Mouse (Mus musculus) embryonic facial prominence, embryonic 12.5 days (tissue): ENCODE measurements around the gene Gpbar1. TPM values are rescaled to one million over a fixed set of nuclear protein-coding genes. Genes with fewer than 3 reads are reported as not detected.

Experiments used
- ATAC-seq: fragments of 200-750 bp; cut with Nextera tagmentation; 2 replicates; pipeline ENCODE4 v1.8.0; 2017; ENCODE audit not compliant: insufficient number of reproducible peaks, insufficient read depth, low FRiP score, low TSS enrichment
- H3K27ac ChIP-seq: fragments of 300-500 bp; sonication (generic); 2 replicates; pipeline ENCODE4 v1.5.1; 2016; ENCODE audit warnings: mild to moderate bottlenecking
- H3K27me3 ChIP-seq: fragments of 300-500 bp; sonication (generic); 2 replicates; pipeline ENCODE4 v1.6.1; 2016; ENCODE audit warnings: mild to moderate bottlenecking, moderate library complexity
- H3K36me3 ChIP-seq: fragments of 300-500 bp; sonication (generic); 2 replicates; pipeline ENCODE4 v1.6.1; 2016; ENCODE audit warnings: mild to moderate bottlenecking
- H3K4me1 ChIP-seq: fragments of 300-500 bp; sonication (generic); 2 replicates; pipeline ENCODE4 v1.6.1; 2016
- H3K4me2 ChIP-seq: fragments of 300-500 bp; sonication (generic); replicated peaks from 2 replicates; pipeline ENCODE4 v1.6.1; 2016; ENCODE audit warnings: mild to moderate bottlenecking, moderate library complexity
- H3K4me3 ChIP-seq: fragments of 300-500 bp; sonication (generic); 2 replicates; pipeline ENCODE4 v1.5.1; 2016; ENCODE audit warnings: mild to moderate bottlenecking
- H3K9ac ChIP-seq: fragments of 300-500 bp; sonication (generic); 2 replicates; pipeline ENCODE4 v1.6.1; 2016; ENCODE audit warnings: mild to moderate bottlenecking, moderate library complexity
- H3K9me3 ChIP-seq: fragments of 300-500 bp; sonication (generic); 2 replicates; pipeline ENCODE4 v1.6.1; 2016; ENCODE audit warnings: mild to moderate bottlenecking, moderate library complexity
- WGBS: fragments of 180-500 bp; shearing (Covaris S2); methylation state at CpG from one replicate; pipeline ENCODE4 v1.1.7; 2016; 5-methylcytosine and 5-hydroxymethylcytosine counted together
- polyA plus RNA-seq: library from polyadenylated mRNA; unstranded; fragments of >200 nt; fragmentation: Nextera tagmentation; extraction: Ambion mirVana; gene quantifications from 2 replicates; pipeline ENCODE4 v1.2.1, GENCODE M21; 2016

Gene Gpbar1
- polyA plus RNA-seq, 1 experiment from 2014 or later: not detected

DNA sequence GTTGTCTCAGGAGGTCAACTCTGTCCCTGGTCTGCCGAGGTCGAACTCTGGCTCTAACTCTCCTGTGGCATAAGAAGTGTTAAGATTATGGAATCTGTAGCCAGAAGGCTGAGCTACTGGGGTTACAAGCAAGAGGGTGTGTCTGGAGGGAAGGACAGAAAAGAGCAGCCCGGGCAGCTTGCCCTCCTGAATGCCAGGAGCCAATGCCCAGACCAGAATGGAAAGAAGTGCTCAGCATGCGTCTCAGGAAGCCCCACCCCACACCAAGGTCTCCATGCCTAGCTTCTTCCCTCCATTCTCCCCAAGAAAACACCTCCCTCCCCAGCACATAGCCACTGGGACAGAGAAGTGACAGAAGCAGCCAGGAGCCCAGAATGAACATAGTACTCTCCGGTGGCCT, 20.6 kb downstream of the Gpbar1 start:
- Histone ChIP-seq H3K27me3 (no peaks in the 10 kb centered on the region), H3K4me3 (no peak overlapping the region), H3K36me3 (no peaks in the 10 kb centered on the region), H3K4me1 (peaks cover 30% of the 10 kb centered on the region), H3K4me2 (no peak overlapping the region), H3K27ac (no peak overlapping the region), H3K9me3 (no peaks in the 10 kb centered on the region), H3K9ac (no peak overlapping the region)
- 77% methylated on average over 5 of the region's 5 CpGs for WGBS
- ATAC-seq: no peak

- Histone ChIP-seq H3K27me3 (no peaks in the 10 kb centered on the region), H3K4me2 (no peak overlapping the region), H3K9me3 (no peaks in the 10 kb centered on the region), H3K9ac (no peak overlapping the region), H3K4me3 (no peak overlapping the region), H3K4me1 (peaks cover 20% of the 10 kb centered on the region), H3K36me3 (no peaks in the 10 kb centered on the region), H3K27ac (no peak overlapping the region)
- no peak for ATAC-seq
- WGBS: 87% methylated on average over 6 of the region's 6 CpGs
Observed at GRCm38 (mm10) chr1:74300347-74301110, 22.2 kb downstream of the Gpbar1 start.

DNA sequence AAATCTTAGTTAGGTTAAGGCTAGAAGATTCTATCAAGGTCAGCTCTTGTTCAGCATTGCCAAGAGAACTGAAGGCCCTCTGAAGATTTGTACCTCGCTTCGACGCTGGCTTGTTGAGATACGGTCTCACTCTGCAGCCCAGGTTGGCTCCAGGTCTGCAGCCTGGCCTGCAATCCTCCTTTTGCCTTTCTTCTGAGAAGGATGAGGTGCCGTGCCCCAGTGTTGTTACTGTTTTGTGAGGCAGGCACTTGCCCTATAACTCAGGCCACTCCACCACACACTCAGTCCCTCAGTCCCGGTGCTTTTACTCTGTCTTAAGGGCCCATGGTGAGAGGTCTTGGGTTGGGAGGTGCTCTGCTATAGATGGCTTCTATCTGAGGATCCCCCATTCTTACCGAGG, 23.9 kb downstream of the Gpbar1 start:
- ATAC-seq: no peak
- no peak overlapping the region for H3K4me2 ChIP-seq
- H3K4me3 ChIP-seq: no peak overlapping the region

GRCm38 (mm10) chr1:74302835-74303234, 24.5 kb downstream of the Gpbar1 start:
- Histone ChIP-seq H3K4me3 (no peak overlapping the region), H3K27ac (no peak overlapping the region)
- 74% methylated on average over 2 of the region's 2 CpGs for WGBS

More for the DNA sequence above, 23.9 kb downstream of the Gpbar1 start:
- H3K4me1 ChIP-seq: peaks cover 5% of the 10 kb centered on the region; the same call in 1 of the 2 replicates
- H3K27me3 ChIP-seq: no peaks in the 10 kb centered on the region
- no peaks in the 10 kb centered on the region for H3K9me3 ChIP-seq
- H3K36me3 ChIP-seq: no peaks in the 10 kb centered on the region
- H3K9ac ChIP-seq: no peak overlapping the region
- H3K27ac ChIP-seq: no peak overlapping the region
- WGBS: 90% methylated on average over 7 of the region's 7 CpGs

DNA sequence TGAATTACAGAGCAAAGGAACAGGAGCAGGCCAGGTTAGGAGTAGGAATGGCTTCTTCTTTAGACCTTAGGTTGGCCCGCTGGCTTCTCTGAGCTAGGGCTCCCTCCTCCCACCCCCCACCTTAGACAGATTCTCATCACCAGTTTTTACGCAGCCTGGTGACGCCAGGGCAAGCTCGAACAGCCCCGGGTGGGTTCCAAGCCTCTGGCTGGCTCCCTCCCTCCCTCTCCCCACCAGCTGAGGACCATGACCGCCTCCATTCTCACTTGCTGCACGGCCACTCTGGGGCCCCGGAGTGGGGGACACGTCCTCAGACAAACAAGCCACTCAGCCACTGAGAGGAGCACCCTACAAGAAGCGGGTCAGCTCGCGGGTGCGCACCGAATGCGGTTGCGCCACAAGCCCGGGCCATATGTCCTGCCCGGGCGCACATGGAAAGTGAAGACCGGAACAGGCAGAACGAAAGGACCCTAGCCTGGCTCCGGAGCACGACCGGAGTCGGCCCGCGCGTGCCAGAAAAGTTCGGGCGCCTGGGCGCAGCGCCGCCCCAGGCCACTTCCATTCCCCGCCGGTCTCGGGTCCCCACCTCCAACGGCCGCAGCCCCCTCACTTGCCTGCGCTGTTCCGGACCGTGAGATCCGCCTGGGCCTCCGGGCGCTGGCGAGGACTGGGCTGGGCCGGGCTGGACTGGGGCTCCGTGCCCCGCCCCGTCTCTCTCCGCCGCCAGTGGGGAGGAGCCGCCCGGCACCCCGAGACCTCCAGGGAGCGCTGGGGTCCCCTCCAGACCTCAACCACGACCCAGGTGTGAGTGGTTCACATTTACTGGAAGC, 25.4 kb downstream of the Gpbar1 start:
- Histone ChIP-seq H3K27me3 (no peaks in the 10 kb centered on the region), H3K27ac (peak overlapping the region; percentile 68), H3K9ac (peak overlapping the region; percentile 70), H3K4me1 (peaks cover 4% of the 10 kb centered on the region; the same call in 1 of the 2 replicates), H3K4me3 (peak overlapping the region; percentile 61), H3K9me3 (no peaks in the 10 kb centered on the region), H3K36me3 (no peaks in the 10 kb centered on the region), H3K4me2 (peak overlapping the region; percentile 85)
- ATAC-seq: peak; percentile 78
- under 1% methylated on average over 56 of the region's 56 CpGs for WGBS

More at GRCm38 (mm10) chr1:74302835-74303234, 24.5 kb downstream of the Gpbar1 start:
- no peak overlapping the region for H3K9ac ChIP-seq
- H3K9me3 ChIP-seq: no peaks in the 10 kb centered on the region
- no peaks in the 10 kb centered on the region for H3K36me3 ChIP-seq
- H3K4me1 ChIP-seq: peaks cover 4% of the 10 kb centered on the region; the same call in 1 of the 2 replicates
- H3K27me3 ChIP-seq: no peaks in the 10 kb centered on the region
- no peak for ATAC-seq
- peak overlapping the region; percentile 85; the same call in 1 of the 2 replicates for H3K4me2 ChIP-seq

DNA sequence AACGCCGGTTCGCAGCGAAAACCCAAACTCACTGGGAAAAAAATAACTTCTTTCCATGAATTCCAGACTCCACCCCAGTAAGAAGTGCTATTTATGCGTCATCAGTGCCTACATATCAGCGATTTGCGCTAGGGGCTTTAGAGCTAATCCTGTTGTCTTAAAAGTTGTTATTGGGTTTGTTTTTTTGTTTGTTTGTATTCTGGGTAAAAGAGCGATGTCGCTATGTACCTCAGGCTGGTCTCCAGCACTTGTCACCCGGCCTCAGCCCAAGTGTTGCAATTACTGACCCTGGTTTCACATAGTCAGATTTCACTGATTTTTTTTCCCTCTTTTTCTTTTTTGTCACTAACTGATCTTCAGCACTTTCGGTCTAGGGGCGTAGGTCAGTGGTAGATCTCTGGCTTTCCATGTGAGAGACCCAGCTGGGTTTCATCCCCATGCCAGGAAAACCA, 26.0 kb downstream of the Gpbar1 start:
- no peaks in the 10 kb centered on the region for H3K27me3 ChIP-seq
- H3K9ac ChIP-seq: peak overlapping the region; percentile 70
- peaks cover 4% of the 10 kb centered on the region; the same call in 1 of the 2 replicates for H3K4me1 ChIP-seq
- H3K4me3 ChIP-seq: peak overlapping the region; percentile 61
- H3K9me3 ChIP-seq: no peaks in the 10 kb centered on the region
- peak overlapping the region; percentile 85 for H3K4me2 ChIP-seq
- 4% methylated on average over 12 of the region's 12 CpGs for WGBS
- ATAC-seq: no peak
- no peaks in the 10 kb centered on the region for H3K36me3 ChIP-seq
- H3K27ac ChIP-seq: no peak overlapping the region; the same call in 1 of the 2 replicates

- ATAC-seq: no peak
Observed at GRCm38 (mm10) chr1:74304946-74305345, 26.6 kb downstream of the Gpbar1 start.

GRCm38 (mm10) chr1:74305522-74305921, 27.2 kb downstream of the Gpbar1 start, which contains the start of gene Tmbim1:
Gene Tmbim1, minus strand, starts transcription at chr1:74305622.
- 58% methylated on average over 2 of the region's 2 CpGs for WGBS
- Histone ChIP-seq H3K4me1 (peaks cover 4% of the 10 kb centered on the region; the same call in 1 of the 2 replicates), H3K4me2 (peak within 1 kb of the TSS; percentile 85), H3K27ac (no peak within 1 kb of the TSS), H3K36me3 (no peaks in the 10 kb centered on the region), H3K4me3 (peak within 1 kb of the TSS; percentile 61), H3K27me3 (no peaks in the 10 kb centered on the region), H3K9me3 (no peaks in the 10 kb centered on the region), H3K9ac (no peak within 1 kb of the TSS)
- ATAC-seq: no peak

More at GRCm38 (mm10) chr1:74304946-74305345, 26.6 kb downstream of the Gpbar1 start:
- no peaks in the 10 kb centered on the region for H3K9me3 ChIP-seq
- 64% methylated on average over 4 of the region's 4 CpGs for WGBS
- H3K27ac ChIP-seq: no peak overlapping the region
- H3K9ac ChIP-seq: no peak overlapping the region
- no peaks in the 10 kb centered on the region for H3K27me3 ChIP-seq
- no peaks in the 10 kb centered on the region for H3K36me3 ChIP-seq
- no peak overlapping the region for H3K4me2 ChIP-seq
- no peak overlapping the region for H3K4me3 ChIP-seq
- H3K4me1 ChIP-seq: peaks cover 4% of the 10 kb centered on the region; the same call in 1 of the 2 replicates

GRCm38 (mm10) chr1:74307146-74307545, 28.8 kb downstream of the Gpbar1 start:
- H3K27me3 ChIP-seq: no peaks in the 10 kb centered on the region
- H3K4me1 ChIP-seq: peaks cover 4% of the 10 kb centered on the region; the same call in 1 of the 2 replicates
- 77% methylated on average over 1 of the region's 1 CpGs for WGBS
- H3K27ac ChIP-seq: no peak overlapping the region
- H3K9me3 ChIP-seq: no peaks in the 10 kb centered on the region
- no peak overlapping the region for H3K9ac ChIP-seq
- H3K4me2 ChIP-seq: no peak overlapping the region
- H3K36me3 ChIP-seq: no peaks in the 10 kb centered on the region
- H3K4me3 ChIP-seq: no peak overlapping the region
- no peak for ATAC-seq

GRCm38 (mm10) chr1:74308001-74308964, 29.9 kb downstream of the Gpbar1 start:
- Histone ChIP-seq H3K4me2 (no peak overlapping the region), H3K9me3 (no peaks in the 10 kb centered on the region)
- no peak for ATAC-seq

GRCm38 (mm10) chr1:74309767-74310166, 31.4 kb downstream of the Gpbar1 start:
- Histone ChIP-seq H3K36me3 (no peaks in the 10 kb centered on the region), H3K9ac (no peak overlapping the region), H3K27me3 (no peaks in the 10 kb centered on the region), H3K4me1 (no peaks in the 10 kb centered on the region), H3K4me2 (no peak overlapping the region), H3K4me3 (no peak overlapping the region), H3K9me3 (no peaks in the 10 kb centered on the region), H3K27ac (no peak overlapping the region)
- ATAC-seq: no peak
- WGBS: 23% methylated on average over 3 of the region's 3 CpGs

More at GRCm38 (mm10) chr1:74308001-74308964, 29.9 kb downstream of the Gpbar1 start:
- Histone ChIP-seq H3K36me3 (no peaks in the 10 kb centered on the region), H3K4me1 (0 out of 2 replicates have a peak, but pooled peaks cover 4% of the 10 kb centered on the region), H3K27me3 (no peaks in the 10 kb centered on the region), H3K4me3 (no peak overlapping the region), H3K27ac (no peak overlapping the region), H3K9ac (no peak overlapping the region)
- 71% methylated on average over 10 of the region's 10 CpGs for WGBS
